Mouse (Mus musculus) heart, postnatal 0 days (tissue): ENCODE measurements around the gene Arhgap28. TPM values are rescaled to one million over a fixed set of nuclear protein-coding genes. Genes with fewer than 3 reads are reported as not detected.

Experiments
- ATAC-seq: fragments of 200-750 bp; cut with Nextera tagmentation; 2 replicates; pipeline ENCODE4 v1.8.0; 2017; ENCODE audit warnings: low read depth, moderate number of reproducible peaks, moderate library complexity; ENCODE audit not compliant: insufficient read depth
- DNase-seq: peaks from one replicate; pipeline ENCODE4 v3.0.0-alpha.2; 2016; ENCODE audit warnings: low spot score
- H3K27ac ChIP-seq: fragments of 300-500 bp; sonication (generic); 2 replicates; pipeline ENCODE4 v1.5.1; 2014; ENCODE audit warnings: low read depth, mild to moderate bottlenecking
- H3K27me3 ChIP-seq: fragments of 300-500 bp; sonication (generic); 2 replicates; pipeline ENCODE4 v1.6.1; 2014; ENCODE audit warnings: low read length, mixed read lengths; ENCODE audit not compliant: control insufficient read depth, insufficient read depth
- H3K36me3 ChIP-seq: fragments of 300-500 bp; sonication (generic); replicated peaks from 2 replicates; pipeline ENCODE4 v1.6.1; 2014; ENCODE audit warnings: low read length, mixed read lengths; ENCODE audit not compliant: control insufficient read depth, insufficient read depth
- H3K4me1 ChIP-seq: fragments of 300-500 bp; sonication (generic); 2 replicates; pipeline ENCODE4 v1.6.1; 2014; ENCODE audit warnings: antibody characterized with exemption; ENCODE audit not compliant: control insufficient read depth, insufficient read depth
- H3K4me2 ChIP-seq: fragments of 300-500 bp; sonication (generic); 2 replicates; pipeline ENCODE4 v1.6.1; 2014; ENCODE audit warnings: low read depth, mild to moderate bottlenecking, low read length, moderate library complexity
- H3K4me3 ChIP-seq: fragments of 300-500 bp; sonication (generic); 2 replicates; pipeline ENCODE4 v1.5.1; 2014; ENCODE audit warnings: low read depth, low read length
- H3K9ac ChIP-seq: fragments of 300-500 bp; sonication (generic); replicated peaks from 2 replicates; pipeline ENCODE4 v1.6.1; 2014; ENCODE audit warnings: low read depth, low read length, mixed read lengths
- H3K9me3 ChIP-seq: fragments of 300-500 bp; sonication (generic); replicated peaks from 2 replicates; pipeline ENCODE4 v1.6.1; 2016; ENCODE audit warnings: low read length; ENCODE audit not compliant: control insufficient read depth
- CTCF ChIP-seq: IDR thresholded peaks from 2 replicates; pipeline ENCODE4 v1.5.1; 2016; ENCODE audit warnings: antibody characterized with exemption, control low read depth, low read depth
- EP300 ChIP-seq: IDR thresholded peaks from 2 replicates; pipeline ENCODE4 v1.6.1; 2016; ENCODE audit warnings: antibody characterized with exemption, low read depth
- WGBS: fragments of 180-500 bp; shearing (Covaris S2); extraction: QIAGEN DNeasy Blood & Tissue Kit; methylation state at CpG from one replicate; pipeline ENCODE4 v1.1.7; 2014; 5-methylcytosine and 5-hydroxymethylcytosine counted together
- polyA plus RNA-seq: library from polyadenylated mRNA; unstranded; fragments of >200 nt; fragmentation: Nextera tagmentation; extraction: Ambion mirVana; gene quantifications from 2 replicates; pipeline ENCODE4 v1.2.1, GENCODE M21; 2015
- total RNA-seq: library from RNA; depleted of rRNA; stranded (reverse); fragments of >200 nt; gene quantifications from 2 replicates; pipeline ENCODE4 v1.2.3, GENCODE M21; 2014; ENCODE audit warnings: low replicate concordance

Arhgap28 gene
- total and polyA plus RNA-seq, 2 experiments from 2014 or later, result 4.1 to 7.7 TPM

DNA sequence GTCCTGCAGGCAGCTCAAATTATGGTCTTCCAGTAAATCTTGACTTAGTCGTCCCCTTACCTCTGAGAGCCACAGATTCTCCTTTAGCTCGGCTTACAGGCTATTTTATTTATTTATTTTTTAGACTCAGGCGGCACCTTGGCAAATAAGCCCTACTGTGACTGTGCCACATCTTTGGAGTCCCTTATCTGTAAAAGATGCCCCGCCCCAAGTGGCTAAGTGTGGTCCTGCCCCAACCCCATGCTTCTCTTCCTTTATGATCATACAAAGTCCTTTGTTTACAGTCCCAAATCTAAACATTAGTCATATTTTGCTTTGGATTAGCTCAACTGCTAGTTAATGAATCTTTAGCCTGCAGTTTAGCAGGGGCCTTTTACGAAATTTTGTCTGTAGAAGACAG is 55.3 kb downstream of the Arhgap28 start:
- Histone ChIP-seq H3K36me3 (no peaks in the 10 kb centered on the region), H3K4me1 (no peaks in the 10 kb centered on the region; the same call in 1 of the 2 replicates), H3K27me3 (no peaks in the 10 kb centered on the region), H3K4me3 (no peak overlapping the region), H3K9ac (no peak overlapping the region), H3K9me3 (no peaks in the 10 kb centered on the region), H3K4me2 (no peak overlapping the region), H3K27ac (no peak overlapping the region)
- DNase-seq (no peak), ATAC-seq (no peak)
- no peak for TF ChIP-seq EP300
- TF ChIP-seq CTCF, result no peak
- 63% methylated on average over 5 of the region's 5 CpGs for WGBS

DNA sequence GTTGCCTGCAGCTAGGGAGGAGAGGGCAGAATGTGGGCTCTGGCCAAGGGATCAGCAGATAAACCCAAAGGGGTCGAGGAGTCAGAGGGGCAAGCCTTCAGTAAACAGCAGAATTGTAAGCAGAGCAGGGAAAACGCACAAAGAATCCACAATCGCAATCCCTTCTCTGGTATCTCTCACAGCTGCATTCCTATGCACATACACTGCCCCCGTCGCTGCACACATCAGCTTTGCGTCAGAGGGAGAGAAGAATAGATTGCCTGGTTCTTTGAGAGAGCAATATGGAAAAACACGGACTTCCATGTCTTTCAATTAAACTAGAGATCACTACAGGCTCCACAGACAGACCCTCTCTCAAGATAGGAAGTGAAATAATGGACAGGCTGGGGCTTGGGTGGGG is 58.5 kb downstream of the Arhgap28 start:
- Histone ChIP-seq H3K4me1 (no peaks in the 10 kb centered on the region), H3K36me3 (no peaks in the 10 kb centered on the region), H3K9me3 (no peaks in the 10 kb centered on the region), H3K4me2 (0 out of 2 replicates have a peak overlapping the region, but pooled peaks have one; percentile 24), H3K4me3 (no peak overlapping the region), H3K27me3 (no peaks in the 10 kb centered on the region), H3K9ac (no peak overlapping the region), H3K27ac (peak overlapping the region; percentile 4; the same call in 1 of the 2 replicates)
- WGBS, result 15% methylated on average over 7 of the region's 7 CpGs
- no peak for ATAC-seq
- DNase-seq, result no peak
- TF ChIP-seq CTCF, result no peak

DNA sequence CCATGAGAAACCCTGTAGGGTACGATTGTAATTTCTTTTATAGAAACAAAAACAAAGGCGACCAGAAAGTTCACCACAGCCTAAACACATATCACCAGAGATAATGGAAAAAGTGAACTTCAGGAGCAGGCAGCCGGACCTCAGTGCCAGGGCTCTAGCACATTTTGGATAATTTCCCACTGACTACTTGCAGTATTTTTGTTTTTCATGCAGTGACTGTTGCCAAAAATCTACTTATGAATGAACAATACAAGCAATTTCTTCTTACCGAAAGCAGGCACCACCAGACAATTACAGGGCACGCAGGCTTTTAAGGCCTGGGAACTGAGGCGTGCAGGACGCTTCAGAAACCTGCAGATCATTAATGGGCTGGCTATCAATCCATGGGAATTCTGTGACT is 59.7 kb downstream of the Arhgap28 start:
- DNase-seq (no peak), ATAC-seq (no peak)
- no peaks in the 10 kb centered on the region for H3K9me3 ChIP-seq
- no peaks in the 10 kb centered on the region for H3K4me1 ChIP-seq
- H3K27me3 ChIP-seq, result no peaks in the 10 kb centered on the region
- H3K4me2 ChIP-seq, result no peak overlapping the region
- no peak for TF ChIP-seq CTCF
- no peak for TF ChIP-seq EP300
- no peak overlapping the region for H3K4me3 ChIP-seq
- WGBS, result 64% methylated on average over 7 of the region's 7 CpGs
- H3K9ac ChIP-seq, result no peak overlapping the region
- H3K27ac ChIP-seq, result no peak overlapping the region
- no peaks in the 10 kb centered on the region for H3K36me3 ChIP-seq

DNA sequence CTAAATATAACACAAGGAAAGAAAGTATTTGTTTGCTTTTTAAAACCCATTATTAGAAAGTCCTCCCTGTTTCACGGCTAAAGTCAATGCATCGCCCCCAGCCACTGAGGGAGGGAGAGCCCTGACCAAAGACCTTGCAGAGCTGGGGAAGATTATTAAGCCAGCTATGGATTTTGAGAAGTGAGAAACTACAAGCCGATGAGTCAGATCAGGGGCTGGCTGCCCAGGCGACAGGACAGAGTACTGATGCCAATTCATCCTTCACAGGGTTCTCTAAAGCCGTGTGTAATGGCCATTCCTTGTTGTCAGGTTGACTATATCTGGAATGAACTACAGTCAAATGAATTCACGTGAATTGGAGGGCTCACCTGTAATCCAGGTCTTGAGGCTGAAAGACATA is 62.9 kb downstream of the Arhgap28 start:
- no peak for TF ChIP-seq CTCF
- no peak for TF ChIP-seq EP300
- H3K9me3 ChIP-seq, result no peaks in the 10 kb centered on the region
- H3K4me1 ChIP-seq, result no peaks in the 10 kb centered on the region
- DNase-seq (no peak), ATAC-seq (no peak)
- no peaks in the 10 kb centered on the region for H3K36me3 ChIP-seq
- H3K27ac ChIP-seq, result no peak overlapping the region
- H3K27me3 ChIP-seq, result no peaks in the 10 kb centered on the region
- H3K4me2 ChIP-seq, result no peak overlapping the region
- WGBS, result 77% methylated on average over 6 of the region's 6 CpGs
- H3K4me3 ChIP-seq, result no peak overlapping the region
- no peak overlapping the region for H3K9ac ChIP-seq

DNA sequence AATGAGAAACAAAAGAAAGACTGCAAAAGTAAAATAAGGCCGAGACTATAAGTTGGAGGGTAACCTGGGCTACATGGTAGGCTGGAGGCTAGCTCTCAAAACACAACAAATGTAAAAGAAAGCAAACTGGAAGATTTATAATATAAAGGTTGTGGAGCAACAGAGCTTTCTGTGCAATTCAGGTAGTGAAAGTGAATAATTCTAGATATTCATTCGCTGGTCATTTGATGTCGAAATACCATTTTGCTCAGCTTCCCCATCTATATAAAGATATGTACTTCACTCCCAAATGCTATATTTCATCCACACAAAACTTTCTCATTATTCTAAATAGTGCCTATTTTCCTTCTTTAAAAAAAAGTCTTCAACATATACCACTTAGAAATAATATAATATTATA is 66.9 kb downstream of the Arhgap28 start:
- no peaks in the 10 kb centered on the region for H3K9me3 ChIP-seq
- no peak for ATAC-seq
- H3K9ac ChIP-seq, result no peak overlapping the region
- H3K4me3 ChIP-seq, result no peak overlapping the region
- DNase-seq, result no peak
- no peak overlapping the region for H3K27ac ChIP-seq
- no peaks in the 10 kb centered on the region for H3K4me1 ChIP-seq
- no peaks in the 10 kb centered on the region for H3K27me3 ChIP-seq
- no peak overlapping the region for H3K4me2 ChIP-seq
- 94% methylated on average over 3 of the region's 3 CpGs for WGBS
- H3K36me3 ChIP-seq, result no peaks in the 10 kb centered on the region
- TF ChIP-seq EP300 (no peak), CTCF (no peak)

DNA sequence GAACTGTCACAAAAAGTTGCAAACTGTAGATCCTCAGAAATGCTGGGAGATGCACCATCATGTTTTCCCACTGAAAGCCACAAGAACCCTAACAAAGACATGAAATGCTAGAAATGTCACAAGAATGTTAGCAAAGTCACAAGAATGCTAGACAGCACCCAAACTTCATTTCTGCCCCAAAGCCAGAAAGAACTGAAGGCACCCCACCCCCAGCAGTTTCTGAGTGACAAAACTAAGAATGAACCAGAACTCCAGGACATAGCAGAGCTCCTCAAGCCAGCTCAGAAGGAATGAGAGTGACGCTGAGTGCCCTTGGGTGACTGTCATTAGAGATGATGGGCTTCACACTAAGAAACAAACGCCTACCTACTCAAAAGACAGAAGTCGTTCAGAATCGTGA is 68.4 kb downstream of the Arhgap28 start:
- Histone ChIP-seq H3K4me3 (no peak overlapping the region), H3K9ac (no peak overlapping the region), H3K4me1 (no peaks in the 10 kb centered on the region), H3K27me3 (no peaks in the 10 kb centered on the region), H3K27ac (no peak overlapping the region), H3K9me3 (no peaks in the 10 kb centered on the region), H3K36me3 (no peaks in the 10 kb centered on the region), H3K4me2 (no peak overlapping the region)
- no peak for TF ChIP-seq EP300
- TF ChIP-seq CTCF, result no peak
- ATAC-seq (no peak), DNase-seq (no peak)
- WGBS, result 82% methylated on average over 4 of the region's 4 CpGs
